Mouse (Mus musculus) cerebellum, adult 2 months (tissue): ENCODE measurements around the gene Pitx2.

Experiments
- CTCF ChIP-seq: fragments of 200-500 bp; IDR thresholded peaks from 2 replicates; pipeline ENCODE4 v1.5.1; 2011; ENCODE audit warnings: low read depth, mild to moderate bottlenecking, control low read depth, low read length, moderate library complexity, borderline replicate concordance; ENCODE audit not compliant: insufficient read depth
- POLR2A ChIP-seq: fragments of 200-500 bp; IDR thresholded peaks from 2 replicates; pipeline ENCODE4 v1.6.1; 2011; ENCODE audit warnings: low read length, control low read depth, borderline replicate concordance; ENCODE audit not compliant: insufficient read depth

DNA sequence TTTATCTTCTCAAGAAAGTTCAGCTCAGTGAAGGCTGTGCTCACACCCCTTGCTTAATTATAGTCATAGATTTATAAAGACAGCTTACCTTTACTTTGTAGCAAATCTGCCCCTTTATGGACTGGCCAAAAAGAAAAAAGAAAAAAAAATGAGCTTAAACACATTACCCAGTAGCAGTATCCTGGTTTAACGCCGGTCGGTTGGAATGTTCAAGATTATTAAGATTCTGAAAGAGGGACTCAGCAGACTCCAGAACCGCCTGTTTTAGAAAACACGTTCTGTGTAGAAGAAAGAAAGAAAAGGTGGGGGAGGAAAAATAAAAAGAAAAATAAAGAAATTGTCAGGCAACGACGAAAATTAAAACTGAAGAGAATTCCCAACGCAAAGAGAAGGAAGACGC, 16.8 kb downstream of the Pitx2 start:
- TF ChIP-seq CTCF (no peak), POLR2A (no peak)
